Mouse (Mus musculus): ENCODE measurements around the gene Odam.

DNA sequence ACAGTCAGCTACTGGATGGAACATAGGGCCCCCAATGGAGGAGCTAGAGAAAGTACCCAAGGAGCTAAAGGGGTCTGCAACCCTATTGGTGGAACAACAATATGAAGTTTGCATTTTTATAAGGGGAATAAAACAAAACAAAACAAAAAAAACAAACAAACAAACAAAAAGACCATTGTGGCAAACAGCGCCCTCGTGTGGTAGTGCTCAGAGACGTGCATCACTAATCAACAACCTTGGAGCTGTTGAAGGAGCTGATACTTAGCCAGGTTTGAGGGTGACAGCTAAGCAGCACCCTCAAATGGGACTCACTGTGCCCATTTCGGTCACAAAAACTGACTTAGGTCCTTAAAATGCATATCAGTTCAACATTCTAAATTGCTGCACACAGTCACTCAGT lies 13.4 kb upstream of the Odam start:
- TF ChIP-seq CTCF (IDR thresholded peaks at IDR 0.05; ENCODE audit: low read depth) (peak; percentile 52), EP300 (optimal IDR thresholded peaks at IDR 0.05) (no peak)

Measured in stomach, postnatal 0 days (tissue).